Mouse (Mus musculus): ENCODE results near the gene Ppp2r3c.
"Not testable (repeated sequence)": the region's sequence is repeated elsewhere in the genome, so short reads cannot be mapped to it uniquely, and the experiment has no call there.

Ppp2r3c gene

GRCm38 (mm10) chr12:55272243-55272642 is 30.6 kb downstream of the Ppp2r3c start:
- DNase-seq (ENCODE audit: low spot score), result no peak

DNA sequence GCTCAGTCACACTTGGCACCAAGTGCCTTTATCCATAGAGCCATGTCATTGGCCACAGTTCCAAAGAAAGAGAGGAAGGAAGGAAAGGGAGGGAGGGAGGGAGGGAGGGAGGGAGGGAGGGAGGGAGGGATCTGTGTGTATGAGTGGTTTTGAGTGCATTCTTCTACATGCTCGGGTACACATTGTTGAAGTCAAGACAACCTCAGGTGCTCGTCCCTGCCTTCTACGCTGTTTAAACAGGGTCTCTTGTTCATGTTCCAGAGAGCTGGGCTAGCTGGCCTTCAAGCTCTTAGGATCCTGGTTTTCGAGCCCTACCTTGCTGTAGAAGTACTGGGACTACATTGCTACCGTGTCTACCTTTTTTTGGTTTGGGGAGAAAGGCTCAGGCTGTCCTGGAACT is 39.4 kb downstream of the Ppp2r3c start:
- DNase-seq (ENCODE audit: low spot score), result not testable (repeated sequence)

GRCm38 (mm10) chr12:55261950-55262349 is 40.8 kb downstream of the Ppp2r3c start:
- not testable (repeated sequence) for DNase-seq (ENCODE audit: low spot score)

DNA sequence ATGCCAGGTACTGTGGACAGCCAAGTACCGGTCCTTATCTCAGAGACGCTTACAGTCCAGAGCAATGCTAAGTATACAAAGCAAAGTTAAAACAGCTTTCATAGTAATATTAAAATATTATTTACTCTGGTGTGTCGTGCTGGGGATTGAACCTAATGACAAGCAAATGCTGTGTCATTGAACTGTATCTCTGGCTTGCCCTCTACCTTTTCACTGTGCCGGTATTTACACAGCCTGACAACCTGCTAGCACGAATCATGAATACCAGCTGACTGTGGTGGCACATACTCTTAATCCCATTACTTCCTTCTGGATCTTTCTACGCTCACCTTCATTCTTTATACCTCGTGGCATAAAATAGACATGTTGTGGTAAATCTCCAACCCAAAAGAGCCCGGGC is 60.6 kb downstream of the Ppp2r3c start:
- DNase-seq (ENCODE audit: low spot score), result not testable (repeated sequence)

DNA sequence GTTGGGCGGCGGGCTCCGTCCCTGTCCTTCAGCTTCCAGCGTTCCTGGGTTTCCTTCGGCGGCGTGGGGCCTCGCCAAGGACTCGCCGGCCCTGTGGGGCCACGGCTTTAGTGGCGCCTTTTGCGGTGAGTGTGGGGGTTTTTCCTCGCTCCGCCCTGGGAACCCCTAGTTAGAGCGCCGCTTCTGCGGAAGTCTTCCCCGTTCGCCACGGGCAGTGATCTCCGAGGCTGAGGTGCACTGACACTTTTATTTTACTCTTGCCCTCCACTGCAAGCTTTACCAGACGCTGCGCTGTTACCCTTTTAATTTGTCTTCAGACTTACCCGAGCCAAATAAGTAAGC is 72.3 kb downstream of the Ppp2r3c start:
- DNase-seq (ENCODE audit: low spot score), result not testable (repeated sequence)

DNA sequence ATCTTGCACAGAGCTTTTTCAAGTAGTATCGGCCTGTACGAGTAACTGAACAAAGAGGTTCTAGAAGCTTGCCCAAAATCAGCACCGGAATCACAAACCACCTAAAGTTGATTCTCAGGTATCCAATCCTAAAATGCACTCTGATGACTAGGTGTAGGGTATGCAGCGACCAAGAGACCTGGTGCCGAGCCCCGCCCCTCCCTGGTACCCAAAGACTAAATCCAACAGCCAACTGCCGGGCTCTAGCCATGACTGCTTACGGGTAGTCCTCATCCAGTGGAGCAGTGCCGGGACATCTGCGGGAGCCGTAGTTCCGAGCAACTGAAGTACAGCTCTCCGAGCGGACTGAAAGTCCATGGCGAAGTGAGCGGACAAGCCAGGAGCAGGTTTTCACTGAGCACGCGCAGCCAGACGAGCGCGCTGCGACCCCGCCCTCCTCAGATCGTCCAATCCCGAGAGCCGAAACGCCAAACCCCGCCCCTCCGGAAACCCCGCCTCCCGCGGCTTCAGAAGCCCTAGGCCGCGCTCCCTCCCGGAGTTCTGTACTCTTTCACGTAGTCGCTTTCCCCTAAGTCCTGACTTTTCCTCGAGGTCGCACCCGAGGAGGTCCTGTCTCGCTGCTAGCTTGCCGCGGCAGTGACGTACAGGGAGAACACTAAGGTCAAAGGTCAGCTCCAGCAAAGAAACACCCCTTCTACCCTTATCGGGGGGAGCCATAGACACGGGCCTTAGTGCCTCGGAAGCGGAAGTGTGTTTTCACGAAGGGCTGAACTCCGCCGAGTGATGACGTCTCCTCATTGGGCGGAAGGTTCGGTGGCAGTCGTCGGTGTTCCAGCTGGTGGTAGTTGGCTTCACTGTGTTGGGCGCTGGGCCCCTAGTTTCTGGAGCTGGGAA is 72.9 kb downstream of the Ppp2r3c start, which contains the start of gene Srp54c:
Srp54c (plus strand) TSS at position 543 of the 894 bp plus-strand sequence.
- not testable (repeated sequence) for DNase-seq (ENCODE audit: low spot score)

Measured in MN1 (cell line).